Mouse (Mus musculus): Measurements from ENCODE around the gene Krit1. TPM values are rescaled to one million over a fixed set of nuclear protein-coding genes. Genes with fewer than 3 reads are reported as not detected.
A peak's percentile ranks its signal among the peaks of the same experiment; 100 is the strongest.
"Not testable (repeated sequence)": the region's sequence is repeated elsewhere in the genome, so short reads cannot be mapped to it uniquely, and the experiment has no call there.

Krit1 gene
- total RNA-seq (2021): 10 to 100 TPM; 49.4 to 51.5 TPM

DNA sequence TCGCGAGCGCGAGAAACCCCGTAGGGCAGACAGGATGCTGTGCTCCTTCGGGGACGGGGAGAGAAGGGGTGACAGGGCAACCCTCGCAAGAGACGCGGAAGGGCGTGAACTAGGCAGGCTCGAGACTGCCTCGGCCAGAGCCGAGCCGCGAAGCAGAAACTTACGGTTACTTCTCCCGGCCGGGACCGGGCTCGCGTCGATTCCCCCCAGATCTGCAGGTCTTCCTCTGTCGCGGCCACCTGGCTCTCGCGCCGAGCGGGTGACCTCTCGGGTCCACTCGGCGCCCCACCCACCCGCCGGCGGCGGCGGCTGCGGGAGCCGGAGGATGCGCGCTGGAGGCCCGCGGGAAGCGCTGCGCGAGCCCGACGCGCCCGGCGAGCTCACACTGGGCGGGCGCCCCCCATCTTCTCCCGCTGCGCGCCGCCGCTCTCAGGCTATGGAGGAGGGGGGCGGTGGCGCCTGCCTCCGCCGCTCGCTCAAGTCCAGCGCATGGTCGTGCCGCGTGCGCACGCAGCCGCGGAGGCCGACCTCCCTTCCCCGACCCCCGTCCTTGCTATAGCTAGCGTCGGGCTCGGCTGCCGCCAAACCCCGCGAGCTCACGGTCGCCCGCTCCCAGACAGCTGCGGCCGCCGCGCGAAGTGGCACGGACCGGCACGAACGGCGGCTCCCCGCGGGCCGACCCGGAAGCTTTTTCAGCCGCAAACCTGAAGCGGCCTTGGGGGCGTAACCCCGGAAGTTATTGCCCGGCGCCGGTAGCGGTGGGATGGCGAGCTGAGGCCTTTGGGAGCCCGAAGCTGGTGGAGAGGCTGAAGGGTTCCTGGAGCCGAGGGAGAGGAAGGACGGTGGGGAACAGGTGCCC is at the start of gene Krit1, which contains the start of gene Ankib1:
TSS of gene Krit1 (plus strand) at position 752 of the 859 bp plus-strand sequence.
TSS of gene Ankib1 (minus strand) at position 493 of the 859 bp plus-strand sequence.
- DNase-seq: peak; percentile 93
- intact Hi-C loops (cut with DNase I): loop anchor here (10.0 kb wide), 1 partner anchor 158 kb away; no protein-coding TSS in a partner anchor

DNA sequence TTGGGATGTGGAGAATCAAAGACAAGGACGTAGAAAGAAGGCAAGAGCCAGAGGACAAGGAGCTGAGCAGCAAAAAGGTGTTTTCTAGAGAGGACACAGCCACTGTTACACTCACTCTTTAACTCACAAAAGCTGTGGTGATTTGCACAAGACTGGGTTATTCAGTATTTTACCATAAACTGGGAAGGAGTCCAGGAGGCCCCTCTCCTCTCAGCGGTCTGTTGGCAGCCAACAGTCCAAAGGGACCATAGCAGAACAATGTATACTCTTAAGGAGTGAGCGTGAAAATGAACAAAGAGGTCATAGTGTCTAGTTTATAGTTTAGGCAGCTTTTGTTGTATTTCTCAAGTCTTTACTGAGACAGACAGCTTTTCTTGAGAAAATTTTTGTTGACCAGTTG is 31.5 kb upstream of the Krit1 start:
- intact Hi-C loops (cut with DNase I): no loop called here

DNA sequence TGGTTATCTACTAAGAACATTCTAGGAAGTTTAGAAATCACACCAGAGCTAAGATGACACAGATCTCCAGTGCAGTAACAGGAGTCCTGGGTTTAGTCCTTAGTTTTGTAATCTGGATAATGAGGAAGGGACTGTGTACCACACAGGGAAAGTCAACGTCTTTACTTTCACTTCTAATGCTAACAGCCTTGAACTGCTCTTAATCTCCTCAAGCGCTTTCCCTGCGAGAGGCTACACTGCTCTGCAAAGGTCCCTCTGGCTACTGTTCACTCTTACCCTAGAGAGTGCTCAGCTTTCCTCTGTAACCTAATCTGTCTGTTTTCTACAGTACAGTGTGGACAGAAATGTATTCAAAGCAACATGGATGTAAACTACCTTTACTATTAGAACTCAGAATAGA is 31.0 kb upstream of the Krit1 start:
- intact Hi-C loops (cut with DNase I): no loop called here
- no peak for DNase-seq

More for the DNA sequence above, 31.5 kb upstream of the Krit1 start:
- DNase-seq: no peak

DNA sequence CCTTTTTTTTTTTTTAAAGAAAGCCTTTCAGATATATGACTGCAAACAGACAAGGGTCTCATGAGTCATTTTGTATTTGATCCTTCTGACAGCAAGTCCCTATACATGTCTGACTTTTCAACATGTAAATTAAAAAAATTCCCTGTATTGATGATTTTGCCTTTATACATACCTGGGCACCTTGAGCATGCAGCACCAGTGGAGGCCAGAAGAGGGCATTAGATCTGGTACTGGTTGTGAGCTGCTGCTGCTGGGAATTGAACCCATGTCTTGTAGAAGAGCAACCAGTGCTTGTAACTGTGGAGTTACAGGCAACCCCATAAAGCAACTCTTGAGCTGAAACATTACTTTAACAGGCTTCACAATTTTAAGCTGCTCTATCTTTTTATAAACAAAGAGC is 20.3 kb upstream of the Krit1 start:
- DNase-seq: no peak
- intact Hi-C loops (cut with DNase I): no loop called here

DNA sequence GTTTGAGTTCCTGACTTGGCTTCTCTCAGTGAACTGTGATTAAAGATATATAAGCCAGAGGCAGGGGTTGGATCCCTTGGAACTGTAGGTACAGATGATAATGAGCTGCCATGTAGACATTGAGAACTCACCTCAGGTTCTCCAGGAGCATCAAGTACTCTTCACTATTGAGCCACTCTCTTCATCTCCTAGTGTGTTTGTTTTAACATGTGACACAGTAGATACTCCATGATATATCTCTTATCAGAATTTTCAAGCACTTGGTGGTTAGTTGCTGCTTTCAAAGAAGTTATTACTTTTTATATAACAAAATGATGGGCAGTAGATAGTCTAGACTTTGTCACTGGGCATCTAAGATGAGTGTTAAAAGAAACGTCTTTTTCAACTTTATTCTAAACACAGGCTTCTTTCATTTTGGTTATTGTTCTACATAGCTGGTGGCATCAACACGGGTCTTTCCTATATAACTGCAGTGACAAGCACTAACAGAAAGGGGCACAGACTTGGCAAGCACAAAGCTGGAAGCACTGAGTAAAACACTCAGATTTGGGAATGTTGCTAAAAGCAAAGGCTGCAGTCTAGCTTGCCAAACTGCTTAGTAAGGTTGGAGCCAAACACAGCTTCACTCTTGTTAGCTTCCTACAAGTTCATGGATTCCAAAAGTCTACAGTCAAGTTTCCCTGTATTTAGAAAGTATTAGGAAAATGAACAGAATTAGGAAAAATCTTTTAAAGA is 18.9 kb upstream of the Krit1 start:
- intact Hi-C loops (cut with DNase I): no loop called here
- DNase-seq: no peak

DNA sequence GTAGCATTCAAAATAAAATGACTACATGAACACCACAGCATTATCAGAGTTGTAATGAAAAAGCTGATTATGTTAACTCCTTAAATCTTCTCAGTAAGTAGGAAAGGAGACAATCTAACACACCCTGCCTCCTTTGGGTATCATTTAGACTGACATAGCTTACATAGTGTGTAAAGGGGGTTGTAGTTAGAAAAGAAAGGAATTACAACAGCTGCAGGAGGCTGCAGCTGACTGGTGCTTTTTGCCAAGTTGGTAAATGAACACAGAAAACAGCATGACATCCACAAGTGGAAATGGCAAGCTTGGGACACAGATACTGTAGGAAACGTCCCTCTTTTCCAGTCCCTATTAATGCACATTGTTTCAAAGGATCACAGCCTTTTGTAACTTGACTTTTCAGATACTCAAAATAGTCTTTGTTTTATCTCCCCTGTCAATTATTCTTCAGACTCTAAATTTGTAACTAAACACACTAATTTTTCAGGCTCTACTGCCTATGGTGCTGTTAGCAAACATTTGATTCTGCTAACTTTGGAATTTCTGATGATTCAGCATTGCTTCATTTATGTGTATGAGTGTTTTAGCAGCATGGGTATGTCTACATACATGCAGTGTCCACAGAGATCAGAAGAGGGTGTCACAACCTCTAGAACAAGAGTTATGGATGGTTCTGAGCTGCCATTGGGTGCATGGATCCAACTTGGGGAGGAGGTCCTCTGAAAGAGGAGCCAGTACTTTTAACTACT is 18.1 kb upstream of the Krit1 start:
- no peak for DNase-seq

DNA sequence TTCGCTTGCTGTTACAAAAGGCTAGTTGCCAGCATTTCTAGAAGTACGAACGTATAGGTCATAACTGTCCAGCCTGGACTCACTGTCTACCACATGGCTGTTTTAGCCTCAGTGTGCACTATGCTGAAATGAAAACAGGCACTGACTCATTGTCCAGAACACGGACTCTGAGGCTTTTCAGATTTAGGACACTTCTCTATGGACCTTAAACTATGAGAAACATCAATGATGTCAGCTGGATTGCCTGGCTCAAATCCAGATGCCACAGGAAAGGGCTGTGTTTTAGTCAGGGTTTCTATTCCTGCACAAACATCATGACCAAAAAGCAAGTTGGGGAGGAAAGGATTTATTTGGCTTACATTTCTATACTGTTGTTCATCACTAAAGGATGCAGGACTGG is 15.4 kb upstream of the Krit1 start:
- intact Hi-C loops (cut with DNase I): no loop called here
- no peak for DNase-seq

More for the DNA sequence above, 18.1 kb upstream of the Krit1 start:
- intact Hi-C loops (cut with DNase I): no loop called here

DNA sequence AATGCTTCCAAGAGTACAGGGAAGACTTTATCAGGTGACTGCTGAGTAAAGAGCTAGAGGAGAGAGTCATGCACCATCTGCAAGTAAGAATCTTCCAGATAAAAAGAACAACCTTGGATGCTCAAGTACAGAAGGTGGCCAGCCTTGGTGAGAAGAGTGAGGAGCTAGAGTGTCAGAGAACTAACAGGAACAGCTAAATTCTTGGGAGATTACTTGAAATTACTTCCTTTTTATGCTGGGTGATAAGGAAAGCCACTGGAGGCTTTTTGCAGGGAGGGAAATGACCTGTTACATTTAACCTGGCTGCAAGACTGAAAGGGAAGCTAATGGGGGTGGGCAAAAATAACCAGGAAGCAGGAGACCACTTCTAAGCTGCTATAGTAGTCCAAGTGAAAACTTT is 11.9 kb upstream of the Krit1 start:
- intact Hi-C loops (cut with DNase I): no loop called here
- DNase-seq: no peak

DNA sequence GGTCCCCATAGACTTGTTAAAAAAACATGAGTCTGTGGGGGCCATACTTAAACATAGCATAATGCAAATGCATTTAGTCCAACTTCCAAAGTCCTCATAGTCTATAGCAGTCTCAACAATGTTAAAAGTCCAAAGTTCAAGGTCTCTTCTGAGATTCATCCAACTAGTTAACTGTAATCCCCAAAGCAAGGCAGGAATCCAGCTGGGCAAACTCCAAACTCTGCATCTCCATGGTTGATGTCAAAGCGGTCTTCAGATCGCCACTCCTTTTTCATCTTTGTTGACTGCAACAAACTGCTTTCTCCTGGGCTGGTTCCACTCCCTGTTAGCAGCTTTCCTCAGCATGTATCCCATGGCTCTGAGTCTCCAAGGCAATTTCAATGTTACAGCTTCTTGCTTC is 5.9 kb upstream of the Krit1 start:
- intact Hi-C loops (cut with DNase I); DNase-seq: not testable (repeated sequence)

DNA sequence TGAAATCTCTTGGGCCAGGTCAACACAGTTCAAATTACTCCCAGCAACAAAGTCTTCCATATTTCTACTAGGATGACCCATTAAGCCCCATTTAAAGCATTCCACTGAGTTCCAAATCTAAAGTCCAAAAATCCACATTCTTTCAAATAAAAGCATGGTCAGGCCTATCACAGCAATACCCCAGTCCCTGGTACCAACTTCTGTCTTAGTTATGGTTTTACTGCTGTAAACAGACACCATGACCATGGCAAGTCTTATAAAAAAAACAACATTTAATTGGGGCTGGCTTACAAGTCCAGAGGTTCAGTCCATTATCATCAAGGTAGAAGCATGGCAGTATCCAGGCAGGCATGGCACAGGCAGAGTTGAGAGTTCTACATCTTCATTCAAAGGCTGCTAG is 4.3 kb upstream of the Krit1 start:
- DNase-seq; intact Hi-C loops (cut with DNase I): not testable (repeated sequence)

DNA sequence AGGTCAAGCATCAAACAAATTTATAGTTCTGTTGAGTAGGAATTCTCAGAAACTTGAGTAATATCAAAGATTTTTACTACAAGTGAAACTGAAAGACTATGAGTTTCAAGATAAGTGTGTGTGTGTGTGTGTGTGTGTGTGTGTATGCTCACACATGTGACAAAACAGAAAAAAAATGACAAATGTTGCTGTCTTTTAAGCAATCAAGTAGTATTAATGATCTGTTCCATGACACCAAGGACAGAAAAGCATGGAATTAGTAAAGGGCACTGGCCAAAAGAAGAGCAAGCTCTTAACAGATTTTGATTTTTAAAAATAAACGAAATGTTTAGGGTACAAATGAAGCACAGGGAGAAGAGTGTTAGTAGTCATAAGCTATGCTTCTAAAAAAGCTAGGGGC is 2.9 kb upstream of the Krit1 start:
- no peak for DNase-seq
- intact Hi-C loops (cut with DNase I): loop anchor here (10.0 kb wide), 1 partner anchor 155 kb away; no protein-coding TSS in a partner anchor

DNA sequence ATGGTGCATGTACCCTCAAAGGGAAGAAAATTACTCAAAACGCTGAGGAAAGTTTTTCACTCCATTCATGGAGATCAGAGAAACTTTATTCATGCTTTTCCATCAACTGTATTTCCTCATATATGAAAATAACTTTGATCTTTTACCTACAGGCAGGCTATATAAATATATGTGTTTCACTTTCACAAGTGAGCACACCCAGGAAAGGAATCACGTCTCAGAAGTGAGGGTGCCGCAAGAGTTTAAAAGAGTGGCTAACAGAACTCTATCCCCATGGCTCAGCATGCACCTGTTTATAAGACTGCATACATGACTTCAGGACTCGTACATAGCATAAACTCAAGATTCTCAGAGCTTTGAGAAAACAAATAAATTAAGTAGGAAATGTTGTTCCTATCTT is 2.1 kb upstream of the Krit1 start:
- DNase-seq: no peak
- intact Hi-C loops (cut with DNase I): loop anchor here (10.0 kb wide), 1 partner anchor 156 kb away; no protein-coding TSS in a partner anchor

DNA sequence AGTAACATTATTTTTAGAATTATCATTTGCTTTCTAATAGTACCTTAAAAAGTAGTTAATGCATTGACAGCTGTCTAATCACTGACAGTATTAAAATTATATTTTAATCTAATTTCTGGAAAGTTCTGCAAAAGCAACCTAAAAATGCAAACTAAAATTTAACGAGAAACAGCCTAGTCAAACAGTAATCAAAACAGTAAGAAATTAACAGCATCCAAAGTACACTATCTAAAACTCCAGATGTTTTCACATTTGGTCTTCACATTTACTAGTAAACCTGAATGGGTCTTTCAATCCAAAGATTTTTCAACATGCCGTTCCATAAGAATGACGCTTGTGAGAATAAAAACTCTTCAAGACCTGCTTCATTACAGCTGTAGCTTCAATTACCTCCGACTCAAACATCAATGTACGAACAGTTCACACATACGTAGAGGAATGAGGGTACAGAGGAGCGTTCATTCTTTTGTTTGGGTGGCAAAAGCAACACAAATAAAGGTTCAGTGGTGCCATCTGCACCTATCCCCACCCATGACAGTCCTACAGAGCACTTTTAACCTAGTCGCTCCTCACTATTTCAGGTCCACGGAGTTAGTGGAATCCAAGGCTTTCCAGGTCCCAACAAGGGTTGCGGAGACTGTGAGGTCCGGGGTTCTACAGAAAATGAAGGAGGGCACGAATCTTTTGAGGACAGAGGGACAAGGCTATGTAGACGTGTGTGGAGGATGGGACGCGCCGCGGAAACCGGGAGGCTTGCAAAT is 1.1 kb upstream of the Krit1 start:
- intact Hi-C loops (cut with DNase I): loop anchor here (10.0 kb wide), 1 partner anchor 157 kb away; no protein-coding TSS in a partner anchor
- DNase-seq: no peak

DNA sequence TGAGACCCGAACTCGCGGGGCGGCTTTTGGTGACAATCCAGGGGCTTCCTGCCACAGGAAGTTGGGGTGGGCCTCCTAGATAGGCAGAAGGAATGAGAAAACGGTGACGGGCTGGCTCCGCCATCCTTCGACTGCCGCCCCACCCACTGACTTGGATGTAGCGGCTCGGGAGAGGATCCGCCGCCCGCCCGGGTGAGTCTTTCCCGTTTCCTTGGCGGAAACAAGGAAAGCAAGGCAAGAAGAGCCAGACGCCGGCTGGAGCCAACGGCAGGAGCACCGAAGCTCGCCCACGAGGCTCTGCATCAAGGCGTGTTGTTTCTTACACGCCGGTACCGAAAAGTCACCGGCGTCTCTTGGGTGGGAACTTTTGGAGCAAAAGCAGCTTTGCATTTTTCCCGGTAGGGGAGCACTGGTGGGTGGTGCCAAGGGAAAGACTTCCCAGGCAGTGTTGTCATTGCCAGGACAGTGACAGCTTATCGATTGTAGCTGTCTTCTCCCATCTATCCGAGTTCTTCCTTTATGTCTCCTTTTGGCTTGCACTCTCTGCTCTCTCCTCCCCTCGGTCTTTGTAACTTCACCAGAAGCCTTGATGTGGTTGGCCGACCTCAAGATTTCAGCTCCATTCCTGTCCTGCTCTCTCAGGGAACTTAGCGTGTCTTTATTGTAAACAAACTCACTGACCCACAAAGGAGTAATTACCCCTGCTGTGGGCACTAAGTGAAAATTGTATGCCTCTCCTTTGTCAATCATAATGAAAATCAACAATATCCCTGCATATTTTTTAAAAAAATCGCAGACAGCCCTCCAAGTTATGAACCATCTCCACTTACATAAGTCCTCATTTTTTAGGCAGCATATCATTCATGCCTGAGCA is 545 bp downstream of the Krit1 start:
- no peak for DNase-seq
- intact Hi-C loops (cut with DNase I): loop anchor here (10.0 kb wide), 1 partner anchor 159 kb away; no protein-coding TSS in a partner anchor

DNA sequence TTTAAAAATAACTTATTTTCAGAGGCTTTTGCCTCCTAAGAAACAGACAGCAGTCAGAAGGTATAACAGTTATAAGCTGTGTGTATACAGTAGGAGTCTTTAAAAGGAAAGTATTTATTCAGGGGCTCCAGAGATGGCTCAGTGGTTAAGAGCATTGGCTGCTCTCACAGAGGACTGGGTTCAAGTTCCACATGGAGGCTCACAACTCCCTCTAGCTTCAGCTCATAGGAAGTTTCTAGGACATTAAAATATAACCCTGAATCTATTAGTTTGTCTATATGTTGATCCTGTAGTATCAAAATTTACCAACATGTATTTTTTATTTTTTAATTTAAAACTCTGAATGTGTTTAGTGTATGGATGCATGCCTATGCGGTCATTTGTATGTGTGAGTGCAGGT is 5.5 kb downstream of the Krit1 start:
- no peak for DNase-seq
- intact Hi-C loops (cut with DNase I): loop anchor here (10.0 kb wide), 1 partner anchor 164 kb away; no protein-coding TSS in a partner anchor

DNA sequence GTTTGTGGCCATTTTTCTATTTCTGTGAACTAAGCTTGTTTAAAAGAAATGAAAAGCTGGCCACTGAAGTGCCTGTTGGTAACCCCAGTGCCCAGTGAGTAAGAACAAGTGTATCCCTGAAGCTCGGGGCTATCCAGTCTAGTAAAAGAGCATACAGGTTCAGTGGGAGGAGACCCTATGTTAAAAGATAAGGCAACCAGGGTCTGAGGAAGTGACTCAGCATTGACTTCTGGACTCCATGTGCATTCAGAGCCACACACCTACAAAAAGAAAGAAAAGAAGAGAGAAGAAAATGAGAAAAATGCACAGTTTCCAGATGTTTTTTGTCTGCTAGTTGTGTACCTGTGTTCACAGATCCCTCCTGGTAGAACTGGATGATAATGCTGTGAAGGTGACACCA is 31.1 kb downstream of the Krit1 start:
- intact Hi-C loops (cut with DNase I): loop anchor here (10.0 kb wide), 1 partner anchor 121 kb away; no protein-coding TSS in a partner anchor
- no peak for DNase-seq

DNA sequence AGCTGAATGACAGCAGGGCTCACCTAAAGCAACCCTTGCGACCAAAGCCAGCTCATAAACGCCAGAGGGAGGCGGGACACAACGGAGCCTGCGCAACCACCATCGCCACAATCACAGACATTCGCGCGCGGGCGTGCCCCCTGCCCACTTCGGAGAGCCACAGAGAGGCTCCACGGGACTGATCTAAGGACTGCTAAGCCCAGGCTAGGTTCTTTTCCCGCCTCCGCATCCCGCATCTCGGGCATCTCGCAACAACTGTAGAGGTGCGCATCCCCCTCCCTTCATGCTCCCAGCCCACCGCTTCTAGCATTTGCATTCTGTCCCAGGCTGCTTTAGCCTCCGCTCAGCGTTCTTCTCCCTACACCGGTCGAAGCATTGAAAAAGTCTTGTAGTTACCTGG is 42.0 kb downstream of the Krit1 start, which contains the start of gene Lrrd1:
TSS of gene Lrrd1 (plus strand) at position 148 of the 400 bp plus-strand sequence.
- DNase-seq: no peak
- intact Hi-C loops (cut with DNase I): no loop called here

DNA sequence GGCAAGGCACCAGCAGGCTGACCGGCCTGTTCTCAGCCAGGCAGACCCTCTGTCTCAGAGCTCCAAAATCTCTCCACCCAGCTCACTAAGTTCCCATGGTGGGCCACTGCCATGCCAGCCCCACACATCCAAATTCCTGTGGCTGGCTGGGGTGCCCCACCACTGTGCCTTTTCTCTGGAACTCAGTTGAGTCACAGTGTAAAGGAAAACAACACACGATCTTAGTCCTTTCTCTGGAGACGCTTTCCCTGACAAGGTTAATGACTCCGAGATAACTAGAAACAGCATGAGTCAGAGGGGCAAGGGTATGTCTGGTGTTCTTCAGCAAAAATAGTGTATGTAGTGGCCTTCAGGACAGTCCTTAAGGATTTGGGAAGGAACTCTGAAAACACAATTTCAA is 67.2 kb downstream of the Krit1 start:
- no peak for DNase-seq
- intact Hi-C loops (cut with DNase I): no loop called here

DNA sequence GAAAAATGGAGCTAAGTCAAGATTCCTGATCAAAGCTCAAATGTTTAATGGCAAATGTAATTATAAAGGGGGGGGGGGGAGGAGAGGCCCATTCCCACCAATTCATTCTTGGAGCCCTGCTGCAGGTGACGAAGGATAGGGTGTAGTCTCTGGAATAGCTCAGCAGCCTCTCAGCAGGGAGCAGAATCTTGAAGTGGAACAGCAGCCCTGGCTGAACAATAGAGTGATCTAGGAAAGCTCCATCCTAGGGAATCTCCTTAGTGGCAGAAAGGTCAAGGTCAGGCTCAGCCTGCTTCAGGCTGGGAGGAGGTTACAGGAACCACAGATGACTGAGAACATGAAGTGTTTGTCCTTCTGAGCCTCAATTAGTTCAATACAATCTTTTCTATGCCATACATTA is 69.4 kb downstream of the Krit1 start:
- intact Hi-C loops (cut with DNase I): no loop called here
- DNase-seq: no peak

Measured in left cerebral cortex, postnatal 4 days (tissue).